Mouse (Mus musculus) ES-E14 (cell line): ENCODE results near the gene Actl11. TPM values are rescaled to one million over a fixed set of nuclear protein-coding genes. Genes with fewer than 3 reads are reported as not detected.

Source experiments
- DNase-seq: peaks from one replicate; pipeline ENCODE4 v3.0.0-alpha.2; 2013; ENCODE audit warnings: low read depth, low spot score
- H3K27ac ChIP-seq: 2 replicates; pipeline ENCODE4 v1.5.1; 2012; ENCODE audit warnings: low read depth, mild to moderate bottlenecking, low read length, moderate library complexity, mixed read lengths; ENCODE audit not compliant: poor library complexity, insufficient read depth, severe bottlenecking
- H3K36me3 ChIP-seq: 2 replicates; pipeline ENCODE4 v1.6.1; 2012; ENCODE audit warnings: mild to moderate bottlenecking, low read length, moderate library complexity, mixed read lengths; ENCODE audit not compliant: control insufficient read depth, poor library complexity, insufficient read depth, severe bottlenecking
- H3K4me1 ChIP-seq, 2 experiments: fragments of 150-350 bp in 1 of 2; sonication (generic) in 1 of 2; 2 replicates each; pipeline ENCODE4 v1.6.1; 2012; ENCODE audit warnings: low read length in 2 of 2, mild to moderate bottlenecking in 1 of 2, mixed read lengths in 1 of 2; ENCODE audit not compliant: control insufficient read depth in 2 of 2, insufficient read depth in 2 of 2, poor library complexity in 1 of 2
- H3K4me3 ChIP-seq, 2 experiments: fragments of 150-350 bp in 1 of 2; sonication (generic) in 1 of 2; 2 replicates each; pipeline ENCODE4 v1.5.1; 2012; ENCODE audit warnings: low read length in 2 of 2, low read depth in 1 of 2, mild to moderate bottlenecking in 1 of 2, mixed read lengths in 1 of 2; ENCODE audit not compliant: insufficient read depth in 1 of 2, poor library complexity in 1 of 2, severe bottlenecking in 1 of 2
- H3K9ac ChIP-seq: 2 replicates; pipeline ENCODE4 v1.6.1; 2012; ENCODE audit warnings: low read depth, mild to moderate bottlenecking, low read length, mixed read lengths; ENCODE audit not compliant: poor library complexity, insufficient read depth, severe bottlenecking
- H3K9me3 ChIP-seq: fragments of 150-350 bp; sonication (generic); 2 replicates; pipeline ENCODE4 v1.6.1; 2012; ENCODE audit warnings: low read depth, mild to moderate bottlenecking, low read length; ENCODE audit not compliant: control insufficient read depth, insufficient read depth
- CHD2 ChIP-seq: IDR thresholded peaks from 2 replicates; pipeline ENCODE4 v1.6.1; 2014; ENCODE audit warnings: mild to moderate bottlenecking, low read depth, low read length, inconsistent platforms
- HCFC1 ChIP-seq: IDR thresholded peaks from 2 replicates; pipeline ENCODE4 v1.6.1; 2012; ENCODE audit warnings: low read length, inconsistent platforms, borderline replicate concordance; ENCODE audit not compliant: insufficient read depth
- MAFK ChIP-seq: IDR thresholded peaks from 2 replicates; pipeline ENCODE4 v1.6.1; 2014; ENCODE audit warnings: mild to moderate bottlenecking, low read depth, low read length, inconsistent platforms; ENCODE audit not compliant: insufficient read depth
- ZC3H11A ChIP-seq: IDR thresholded peaks from 2 replicates; pipeline ENCODE4 v1.6.1; 2012; ENCODE audit warnings: low read depth, mild to moderate bottlenecking, inconsistent platforms, low read length, borderline replicate concordance
- ZNF384 ChIP-seq: IDR thresholded peaks from 2 replicates; pipeline ENCODE4 v1.6.1; 2012; ENCODE audit warnings: low read depth, low read length, inconsistent platforms
- in situ Hi-C, 2 experiments: fragments of 600-800 bp; cut with MboI; formaldehyde crosslinking; loops; one replicate each; pipeline ENCODE4 v1.15.1; 2025; ENCODE audit warnings: low sequenced_read_pairs in 2 of 2, inconsistent platforms in 1 of 2; ENCODE audit not compliant: unreplicated experiment in 2 of 2
- total RNA-seq: library from RNA; depleted of rRNA; stranded (reverse); fragments of 300-350 nt; gene quantifications from 2 replicates; pipeline ENCODE4 v1.2.3, GENCODE M21; 2012

Actl11 gene
- total RNA-seq, 1 experiment: not detected

- Histone ChIP-seq H3K9ac (peak overlapping the region; percentile 36; the same call in 1 of the 2 replicates), H3K4me3 (peak overlapping the region; percentile 65 to 77; a peak in 3 of 4 replicates), H3K4me1 (peaks cover 0 to 3% of the 10 kb centered on the region in 2 experiments; a peak in 2 of 4 replicates), H3K36me3 (no peaks in the 10 kb centered on the region), H3K9me3 (no peaks in the 10 kb centered on the region), H3K27ac (no peak overlapping the region)
- in situ Hi-C loops: no loop called here
- DNase-seq: no peak
- no peak for TF ChIP-seq MAFK
- TF ChIP-seq HCFC1: no peak
- no peak for TF ChIP-seq ZNF384
- TF ChIP-seq CHD2: no peak
- TF ChIP-seq ZC3H11A: no peak
These were observed 21.1 kb upstream of the Actl11 start for GRCm38 (mm10) chr9:107906967-107907800.

- DNase-seq: no peak
- no peak overlapping the region for H3K27ac ChIP-seq
- TF ChIP-seq ZC3H11A: no peak
- TF ChIP-seq MAFK: no peak
- TF ChIP-seq HCFC1: no peak
- no peak for TF ChIP-seq CHD2
- H3K4me1 ChIP-seq: peaks cover 0 to 3% of the 10 kb centered on the region in 2 experiments; a peak in 2 of 4 replicates
- H3K4me3 ChIP-seq: no peak overlapping the region
- in situ Hi-C loops: no loop called here
- H3K36me3 ChIP-seq: no peaks in the 10 kb centered on the region
- H3K9me3 ChIP-seq: no peaks in the 10 kb centered on the region
- no peak overlapping the region for H3K9ac ChIP-seq
These were observed 20.5 kb upstream of the Actl11 start for GRCm38 (mm10) chr9:107907801-107908120.

- in situ Hi-C loops: no loop called here
- H3K27ac ChIP-seq: no peak overlapping the region
These were observed 19.7 kb upstream of the Actl11 start for GRCm38 (mm10) chr9:107908410-107909158.

GRCm38 (mm10) chr9:107910025-107910769 is 18.1 kb upstream of the Actl11 start:
- no peak for TF ChIP-seq ZNF384
- TF ChIP-seq HCFC1: no peak
- TF ChIP-seq ZC3H11A: no peak
- no peak for TF ChIP-seq MAFK
- no peak for TF ChIP-seq CHD2
- H3K27ac ChIP-seq: no peak overlapping the region
- H3K9ac ChIP-seq: no peak overlapping the region
- H3K4me1 ChIP-seq: peaks cover 0 to 3% of the 10 kb centered on the region in 2 experiments; a peak in 2 of 4 replicates
- in situ Hi-C loops: no loop called here
- no peaks in the 10 kb centered on the region for H3K36me3 ChIP-seq
- no peak overlapping the region for H3K4me3 ChIP-seq
- no peak for DNase-seq
- no peaks in the 10 kb centered on the region for H3K9me3 ChIP-seq

More at GRCm38 (mm10) chr9:107908410-107909158, 19.7 kb upstream of the Actl11 start:
- no peaks in the 10 kb centered on the region for H3K36me3 ChIP-seq
- TF ChIP-seq MAFK (no peak), CHD2 (no peak), ZC3H11A (no peak), HCFC1 (no peak), ZNF384 (no peak)
- DNase-seq: no peak
- peaks cover 0 to 3% of the 10 kb centered on the region in 2 experiments; a peak in 2 of 4 replicates for H3K4me1 ChIP-seq
- H3K9ac ChIP-seq: no peak overlapping the region
- H3K4me3 ChIP-seq: no peak overlapping the region
- no peaks in the 10 kb centered on the region for H3K9me3 ChIP-seq
